Mouse (Mus musculus) layer of hippocampus, adult 2 months (tissue): Measurements from ENCODE around the gene Enpep. TPM values are rescaled to one million over a fixed set of nuclear protein-coding genes. Genes with fewer than 3 reads are reported as not detected.
A peak's percentile ranks its signal among the peaks of the same experiment; 100 is the strongest.

Experiments
- DNase-seq, 2 experiments: peaks; one replicate each; pipeline ENCODE4 v3.0.0; 2022; ENCODE audit warnings: low spot score in 2 of 2
- H3K27ac ChIP-seq: fragments of 200-600 bp; 2 replicates; pipeline ENCODE4 v1.8.1; 2022
- H3K4me3 ChIP-seq: fragments of 200-600 bp; 2 replicates; pipeline ENCODE4 v1.8.1; 2022; ENCODE audit warnings: mild to moderate bottlenecking
- CTCF ChIP-seq: fragments of 200-600 bp; conservative IDR thresholded peaks from 2 replicates; pipeline ENCODE4 v1.8.1; 2022; ENCODE audit warnings: antibody characterized with exemption, mild to moderate bottlenecking, moderate library complexity
- total RNA-seq, 2 experiments: library from RNA; stranded (reverse); gene quantifications; 2 replicates each; pipeline ENCODE4 v1.2.3; 2021

Gene Enpep
- total RNA-seq, 2 experiments from 2014 or later: 1.1 to 1.7 TPM

DNA sequence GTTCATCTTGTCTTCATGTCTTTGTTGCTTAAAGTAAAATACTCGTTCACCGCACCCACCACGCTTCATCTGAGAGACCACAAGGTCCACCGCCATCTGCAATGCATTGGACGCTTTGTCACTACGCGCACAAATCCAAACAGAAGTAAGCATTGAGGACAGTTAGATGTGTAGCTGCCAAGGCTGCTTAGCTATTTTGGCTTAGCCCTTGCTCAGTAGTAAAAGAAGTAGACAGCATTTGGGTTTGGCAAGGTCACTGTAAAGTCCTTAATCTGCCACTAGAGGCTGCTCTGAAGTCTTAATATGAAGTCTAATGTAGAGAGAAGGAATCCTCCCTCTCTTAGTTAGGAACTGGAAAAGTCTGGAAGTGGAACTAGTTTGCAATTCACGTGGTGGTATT, 75.8 kb downstream of the Enpep start:
- Histone ChIP-seq H3K27ac (no peak overlapping the region), H3K4me3 (no peak overlapping the region)
- peak; percentile 77 for TF ChIP-seq CTCF
- peak in 1 of 2 experiments; percentile 8 for DNase-seq

GRCm38 (mm10) chr3:129256283-129256682, 76.2 kb downstream of the Enpep start:
- no peak for DNase-seq
- H3K27ac ChIP-seq: no peak overlapping the region
- no peak for TF ChIP-seq CTCF
- H3K4me3 ChIP-seq: no peak overlapping the region

- peak; percentile 42 to 52 for DNase-seq
- peak overlapping the region; percentile 29 for H3K4me3 ChIP-seq
- no peak for TF ChIP-seq CTCF
- H3K27ac ChIP-seq: peak overlapping the region; percentile 91
These were observed 78.3 kb downstream of the Enpep start for GRCm38 (mm10) chr3:129254246-129254645.

DNA sequence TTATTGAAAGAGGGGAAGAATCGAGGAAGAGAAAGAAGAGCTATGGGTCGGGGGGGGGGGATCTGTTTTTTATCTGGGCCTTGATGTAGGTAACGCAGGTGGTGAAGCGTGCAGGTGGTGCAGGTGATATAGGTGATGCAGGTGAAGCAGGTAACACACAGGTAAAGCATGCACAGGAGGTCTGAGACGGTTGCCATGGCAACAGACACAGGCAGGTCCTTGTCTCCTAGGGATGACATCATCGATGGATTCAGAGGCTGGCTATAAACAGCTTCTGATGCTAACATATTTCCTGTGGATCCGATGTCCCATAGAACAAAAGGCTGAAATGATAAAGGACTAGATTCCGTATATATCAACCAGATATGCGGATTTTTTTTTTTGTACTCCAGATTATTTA, 81.5 kb downstream of the Enpep start:
- no peak for TF ChIP-seq CTCF
- no peak for DNase-seq
- no peak overlapping the region for H3K4me3 ChIP-seq
- no peak overlapping the region for H3K27ac ChIP-seq

- DNase-seq: peak in 1 of 2 experiments; percentile 45
- TF ChIP-seq CTCF: no peak
- Histone ChIP-seq H3K4me3 (no peak overlapping the region), H3K27ac (peak overlapping the region; percentile 59; the same call in 1 of the 2 replicates)
These were observed 93.8 kb downstream of the Enpep start for GRCm38 (mm10) chr3:129238664-129239258.

- DNase-seq: no peak
- peak overlapping the region; percentile 59; the same call in 1 of the 2 replicates for H3K27ac ChIP-seq
- no peak overlapping the region for H3K4me3 ChIP-seq
- TF ChIP-seq CTCF: no peak
These were observed 94.5 kb downstream of the Enpep start for GRCm38 (mm10) chr3:129238010-129238409.

DNA sequence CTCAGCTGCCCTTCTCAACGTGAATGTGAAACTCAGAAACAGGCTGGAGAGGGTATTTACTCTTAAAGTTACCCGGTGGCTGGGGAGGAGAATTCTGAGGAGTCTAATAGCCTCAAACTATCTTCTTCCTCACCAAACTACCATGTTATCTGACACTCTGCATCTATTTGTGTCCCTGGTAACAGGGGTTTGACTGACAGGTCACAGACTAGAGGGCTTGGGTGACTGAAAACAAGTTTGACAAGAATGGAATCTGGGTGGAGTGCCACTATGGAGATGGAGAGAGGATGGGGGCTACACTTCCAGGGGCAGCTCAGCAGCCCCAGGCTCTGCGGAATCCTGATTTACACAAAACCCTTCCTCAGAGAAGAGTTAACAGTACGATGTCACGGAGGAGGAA, 105.2 kb downstream of the Enpep start:
- no peak for TF ChIP-seq CTCF
- DNase-seq: no peak
- Histone ChIP-seq H3K27ac (no peak overlapping the region), H3K4me3 (no peak overlapping the region)

DNA sequence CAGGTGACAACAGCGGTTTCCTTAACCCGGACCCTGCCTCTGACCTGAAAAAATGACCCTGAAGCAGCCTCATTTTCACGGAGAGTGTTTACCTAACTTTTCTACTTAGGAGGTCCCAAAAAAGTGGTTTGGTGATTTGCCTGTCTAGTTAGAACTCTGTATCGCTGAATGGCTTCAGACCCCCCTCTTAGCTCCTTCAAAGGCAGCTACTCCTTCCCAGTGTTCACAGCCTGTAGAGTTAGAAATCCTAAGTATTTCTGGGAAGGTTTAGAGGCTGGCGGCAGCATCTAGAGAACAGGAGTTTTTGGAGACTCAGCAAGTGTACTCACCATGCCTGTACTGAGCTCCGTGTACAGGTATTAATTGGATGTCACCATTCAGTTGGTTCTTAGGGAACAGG, 105.8 kb downstream of the Enpep start:
- Histone ChIP-seq H3K4me3 (no peak overlapping the region), H3K27ac (no peak overlapping the region)
- TF ChIP-seq CTCF: no peak
- DNase-seq: no peak

- H3K27ac ChIP-seq: no peak overlapping the region
- no peak for TF ChIP-seq CTCF
- H3K4me3 ChIP-seq: no peak overlapping the region
- DNase-seq: no peak
These were observed 106.8 kb downstream of the Enpep start for GRCm38 (mm10) chr3:129225577-129226289.

GRCm38 (mm10) chr3:129224806-129225576, 107.5 kb downstream of the Enpep start:
- Histone ChIP-seq H3K4me3 (no peak overlapping the region), H3K27ac (no peak overlapping the region)
- no peak for TF ChIP-seq CTCF
- no peak for DNase-seq

DNA sequence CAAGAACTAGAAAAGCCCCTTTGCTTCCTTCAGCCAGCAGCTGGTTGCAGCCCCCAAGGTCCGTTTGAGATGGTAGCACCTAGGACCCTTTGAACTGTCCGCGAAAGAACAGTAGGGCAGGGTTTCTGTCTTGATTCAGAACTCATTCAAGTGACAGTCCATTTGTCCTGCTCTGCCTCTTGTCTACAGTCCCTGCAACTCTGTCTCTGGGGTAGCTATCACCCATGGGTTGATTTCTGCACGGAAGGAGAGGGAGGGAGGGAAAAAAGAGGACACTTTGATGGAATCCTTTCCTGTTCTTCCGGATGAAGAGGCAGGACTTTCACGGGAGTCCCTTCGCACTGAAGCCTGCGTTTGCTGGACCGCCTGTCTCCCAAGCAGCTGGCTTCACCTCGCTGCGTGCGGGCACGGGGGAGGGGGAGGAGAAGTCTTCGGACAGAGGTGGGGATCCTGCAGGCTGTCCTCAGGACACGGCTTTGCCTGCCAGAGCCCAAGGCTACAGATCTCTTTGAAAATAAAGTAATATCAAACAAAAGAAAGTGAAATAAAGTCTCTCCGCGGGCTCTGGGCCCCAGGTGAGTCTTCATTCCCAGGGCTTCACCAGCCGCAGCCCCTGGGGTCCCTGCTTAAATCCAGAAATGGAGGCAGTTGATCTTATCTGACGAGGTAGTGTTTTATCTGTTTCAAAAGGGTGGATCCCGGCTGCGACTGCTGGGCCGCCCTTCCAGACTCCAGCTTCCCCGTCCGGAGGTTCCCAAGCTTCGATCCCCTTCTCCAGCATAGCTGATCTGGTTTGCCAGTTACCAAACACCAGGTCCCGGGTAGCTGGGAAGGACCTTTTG, 108.3 kb downstream of the Enpep start:
- no peak for DNase-seq
- no peak for TF ChIP-seq CTCF
- H3K4me3 ChIP-seq: no peak overlapping the region
- H3K27ac ChIP-seq: no peak overlapping the region

DNA sequence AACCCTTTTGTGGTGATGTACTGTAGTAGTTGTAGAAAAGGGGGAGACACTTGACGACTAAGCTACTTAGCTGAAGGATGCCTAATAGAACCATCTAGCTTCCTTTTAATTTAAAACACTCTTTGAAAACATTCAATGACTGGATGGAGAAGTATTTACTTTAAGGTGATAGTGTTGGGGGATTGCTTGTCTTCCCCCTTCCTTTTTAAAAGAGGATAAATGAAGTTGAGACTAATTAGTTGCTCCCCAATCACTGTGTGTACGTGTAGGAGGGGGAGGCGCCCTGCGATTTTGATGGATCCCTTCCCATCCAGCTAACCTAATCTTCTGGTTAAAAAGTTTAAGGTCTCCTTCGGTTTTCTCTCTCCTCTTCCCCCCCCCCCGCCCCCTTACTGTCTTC, 109.1 kb downstream of the Enpep start:
- DNase-seq: no peak
- H3K27ac ChIP-seq: no peak overlapping the region
- H3K4me3 ChIP-seq: no peak overlapping the region
- no peak for TF ChIP-seq CTCF
